Mouse (Mus musculus) liver, adult (tissue): ENCODE measurements around the gene Bad.

Experiments
- GATA4 ChIP-seq: IDR thresholded peaks from 2 replicates; pipeline ENCODE4 v1.6.1; 2014; ENCODE audit warnings: mild to moderate bottlenecking, low read length; ENCODE audit not compliant: insufficient replicate concordance

Gene Bad

GRCm38 (mm10) chr19:6942249-6942691 is 609 bp downstream of the Bad start, which contains the start of gene Gpr137:
Gene Gpr137, minus strand, starts transcription at chr19:6942480.
- no peak for TF ChIP-seq GATA4

DNA sequence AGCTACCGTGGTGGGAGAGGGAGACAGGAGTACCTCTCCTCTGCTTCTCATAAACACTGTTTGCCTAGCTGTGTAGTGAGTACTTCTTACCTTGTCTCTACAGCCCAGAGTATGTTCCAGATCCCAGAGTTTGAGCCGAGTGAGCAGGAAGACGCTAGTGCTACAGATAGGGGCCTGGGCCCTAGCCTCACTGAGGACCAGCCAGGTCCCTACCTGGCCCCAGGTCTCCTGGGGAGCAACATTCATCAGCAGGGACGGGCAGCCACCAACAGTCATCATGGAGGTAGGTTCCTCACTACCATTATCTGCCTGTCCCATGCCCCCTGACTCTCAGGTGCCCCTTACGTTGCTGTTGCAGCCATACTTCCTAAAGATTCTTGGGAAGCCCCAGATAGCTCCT is 1.1 kb downstream of the Bad start:
- TF ChIP-seq GATA4: no peak

DNA sequence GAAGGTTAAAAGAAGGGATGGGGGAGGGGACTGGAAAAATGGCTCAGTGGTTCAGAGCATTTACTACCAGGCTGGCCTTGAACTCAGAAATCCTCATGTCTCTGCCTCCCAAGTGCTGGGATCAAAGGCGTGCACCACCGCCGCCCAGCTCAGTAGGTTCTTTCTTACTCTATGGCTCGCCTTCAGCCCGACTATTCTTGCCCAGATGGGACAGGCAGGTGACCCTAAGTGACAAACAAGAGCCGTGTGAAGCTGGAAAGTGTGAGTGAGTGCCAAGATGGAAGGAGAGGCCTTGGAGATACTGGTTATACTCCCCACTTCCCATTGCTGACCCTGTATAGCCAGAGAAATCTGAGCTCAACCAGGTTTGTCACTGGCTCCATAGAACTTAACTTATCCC is 2.0 kb downstream of the Bad start:
- no peak for TF ChIP-seq GATA4

GRCm38 (mm10) chr19:6947742-6948141 is 6.1 kb downstream of the Bad start:
- no peak for TF ChIP-seq GATA4

- no peak for TF ChIP-seq GATA4
These were observed 6.5 kb downstream of the Bad start for GRCm38 (mm10) chr19:6948186-6948585.

DNA sequence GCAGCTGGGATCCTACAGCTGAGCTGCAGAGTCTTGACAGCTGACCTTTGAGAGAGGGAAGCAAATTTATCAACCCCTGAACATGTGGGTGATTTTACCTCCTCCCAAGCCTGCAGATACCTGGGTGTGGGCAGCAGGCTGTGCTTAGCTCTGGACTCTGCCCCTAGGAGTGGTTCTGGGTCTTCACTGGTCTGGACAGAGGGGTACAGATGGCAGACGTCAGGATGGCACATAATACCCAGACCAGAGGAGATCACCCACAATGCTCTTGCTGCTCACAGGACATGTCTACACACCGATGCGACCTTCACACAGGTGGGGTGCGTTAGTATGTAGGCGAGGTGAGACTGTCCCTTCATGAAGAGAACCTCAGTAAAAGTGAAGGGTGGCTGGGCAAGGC is 7.9 kb downstream of the Bad start:
- TF ChIP-seq GATA4: no peak

DNA sequence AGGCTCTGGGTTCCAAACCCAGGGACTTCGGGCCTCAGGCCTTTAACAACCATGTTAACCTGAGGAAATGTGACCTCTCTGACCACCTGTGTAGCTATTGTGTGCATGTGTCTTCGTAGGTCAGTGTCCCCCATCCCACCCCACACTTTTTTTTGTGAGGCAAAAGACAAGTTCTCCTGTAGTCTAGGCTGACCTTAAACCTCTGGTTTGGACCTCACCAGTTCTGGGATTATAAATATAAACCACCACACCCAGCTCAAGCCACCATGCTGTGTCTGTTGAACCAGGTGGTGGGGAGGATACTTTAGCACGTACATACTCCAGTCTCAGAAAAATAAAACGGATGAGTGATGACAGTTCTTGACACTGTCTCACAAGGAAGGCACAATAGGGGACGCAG is 8.3 kb downstream of the Bad start:
- TF ChIP-seq GATA4: no peak

DNA sequence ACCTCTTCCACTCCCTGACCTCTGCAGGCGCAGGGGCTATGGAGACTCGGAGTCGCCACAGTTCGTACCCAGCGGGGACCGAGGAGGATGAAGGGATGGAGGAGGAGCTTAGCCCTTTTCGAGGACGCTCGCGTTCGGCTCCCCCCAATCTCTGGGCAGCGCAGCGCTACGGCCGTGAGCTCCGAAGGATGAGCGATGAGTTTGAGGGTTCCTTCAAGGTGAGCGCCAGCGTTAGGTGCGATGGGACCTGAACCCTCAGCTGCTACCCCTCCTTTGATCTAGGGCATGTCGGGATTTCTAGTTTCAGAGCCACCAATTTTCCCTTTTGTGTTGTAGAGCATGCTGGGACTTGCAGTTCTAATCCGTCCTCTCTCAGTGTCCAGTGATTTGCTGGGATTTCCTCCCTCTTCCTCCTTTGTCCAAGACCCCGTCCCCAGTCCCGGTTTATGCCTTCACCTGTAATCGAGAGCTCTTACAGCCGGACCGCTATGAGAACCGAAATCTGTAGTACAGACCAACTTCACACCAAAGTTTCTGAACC is 9.0 kb downstream of the Bad start:
- no peak for TF ChIP-seq GATA4

GRCm38 (mm10) chr19:6951381-6951968 is 9.8 kb downstream of the Bad start:
- no peak; the same call in 1 of the 2 replicates for TF ChIP-seq GATA4

- 0 out of 2 replicates have a peak, but pooled peaks have one; percentile 34 for TF ChIP-seq GATA4
These were observed 10.5 kb downstream of the Bad start for GRCm38 (mm10) chr19:6951994-6952711.

DNA sequence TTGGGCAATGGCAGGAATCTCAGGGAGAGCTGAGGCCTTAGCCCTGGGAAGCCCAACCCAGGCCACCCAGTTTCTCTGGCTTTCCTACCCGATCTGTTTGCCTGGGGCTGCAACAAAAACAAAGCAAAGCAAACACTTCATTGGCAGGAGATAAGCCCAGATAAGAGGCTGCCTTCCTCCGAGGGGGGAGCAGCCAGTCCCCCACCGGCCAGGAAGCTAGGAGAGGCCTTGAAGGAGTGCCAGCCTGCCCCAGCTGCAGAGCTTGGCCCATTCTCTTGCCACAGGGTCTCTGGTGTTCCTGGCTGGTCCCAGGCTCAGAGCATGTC is 11.0 kb downstream of the Bad start:
- peak; percentile 98 for TF ChIP-seq GATA4

GRCm38 (mm10) chr19:6954046-6954445 is 12.4 kb downstream of the Bad start:
- TF ChIP-seq GATA4: no peak

GRCm38 (mm10) chr19:6955424-6955823 is 13.8 kb downstream of the Bad start:
- no peak for TF ChIP-seq GATA4

- no peak for TF ChIP-seq GATA4
These were observed 14.8 kb downstream of the Bad start for GRCm38 (mm10) chr19:6956461-6956860.

GRCm38 (mm10) chr19:6968491-6969271 is 27.0 kb downstream of the Bad start:
- TF ChIP-seq GATA4: no peak

- no peak for TF ChIP-seq GATA4
These were observed 27.6 kb downstream of the Bad start for GRCm38 (mm10) chr19:6969291-6969664.
